Mouse (Mus musculus) mouse embryonic stem cell (cell line): ENCODE measurements around the gene Igfbp5.

Source experiments
- in situ Hi-C, 2 experiments: fragments of 300-500 bp; cut with MboI; formaldehyde crosslinking; loops; 1 replicate in 1 of 2; 3 replicates in 1 of 2; pipeline ENCODE4 v1.14.3; 2019 to 2020; ENCODE audit warnings: low sequenced_read_pairs in 2 of 2, low pct_unique_long_range_greater_than_20kb in 1 of 2, mixed read lengths in 1 of 2; ENCODE audit not compliant: unreplicated experiment in 1 of 2

The Igfbp5 gene

GRCm38 (mm10) chr1:72857142-72857541 is 17.5 kb downstream of the Igfbp5 start:
- in situ Hi-C loops = loop anchor here in 1 of 2 experiments (25.0 kb wide), 1 partner anchor 780 kb away; no protein-coding TSS in a partner anchor

- in situ Hi-C loops = loop anchor here in 1 of 2 experiments (25.0 kb wide), 1 partner anchor 781 kb away; no protein-coding TSS in a partner anchor
These were observed 18.3 kb downstream of the Igfbp5 start for GRCm38 (mm10) chr1:72856209-72856909.

DNA sequence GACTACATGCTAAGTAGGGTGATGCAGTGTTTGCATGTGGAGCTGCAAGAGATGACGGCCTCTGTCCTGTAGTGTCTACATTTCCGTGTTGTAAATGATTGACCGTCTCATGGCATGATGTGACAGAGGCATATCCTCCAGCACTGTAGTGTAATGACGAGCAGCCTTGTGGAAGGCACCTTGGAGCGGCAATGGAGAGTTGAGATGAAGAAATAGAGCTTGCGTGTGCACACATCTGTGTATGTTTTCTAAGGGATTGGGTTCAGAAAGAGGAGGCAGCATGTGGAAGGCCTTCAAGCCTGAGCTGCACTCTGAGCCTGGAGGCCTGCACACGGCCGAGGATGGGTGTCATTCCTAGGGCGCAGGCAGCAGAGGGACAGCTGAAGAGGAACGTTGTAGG is 19.0 kb downstream of the Igfbp5 start:
- in situ Hi-C loops = loop anchor here in 1 of 2 experiments (25.0 kb wide), 1 partner anchor 782 kb away; no protein-coding TSS in a partner anchor

- in situ Hi-C loops = loop anchor here (5.0 to 25.0 kb wide), 2 partner anchors 137 to 783 kb away; no protein-coding TSS in a partner anchor
These were observed 20.1 kb downstream of the Igfbp5 start for GRCm38 (mm10) chr1:72854337-72855237.

DNA sequence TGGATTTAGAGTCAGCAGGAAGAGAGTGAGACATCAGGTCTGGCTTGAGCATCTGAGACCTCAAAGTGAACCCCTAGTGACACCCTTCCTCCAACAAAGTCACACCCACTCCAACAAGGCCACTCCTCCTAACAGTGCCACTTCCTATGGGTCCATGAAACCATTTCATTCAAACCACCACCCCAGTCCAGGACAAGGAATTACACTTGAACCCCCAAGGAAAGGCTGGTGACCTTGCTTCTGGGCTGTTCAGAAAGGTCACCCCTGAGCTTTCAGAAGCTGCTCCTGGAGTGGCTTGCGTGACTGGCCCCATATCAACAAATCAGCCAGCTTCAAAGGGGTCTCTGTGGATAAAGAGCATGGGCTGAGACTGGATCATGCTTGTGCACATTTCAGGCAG is 20.9 kb downstream of the Igfbp5 start:
- in situ Hi-C loops = loop anchor here (5.0 to 25.0 kb wide), 2 partner anchors 136 to 784 kb away; no protein-coding TSS in a partner anchor

GRCm38 (mm10) chr1:72849037-72849436 is 25.6 kb downstream of the Igfbp5 start:
- in situ Hi-C loops = loop anchor here in 1 of 2 experiments (5.0 kb wide), 1 partner anchor 132 kb away; no protein-coding TSS in a partner anchor

GRCm38 (mm10) chr1:72847849-72848380 is 26.8 kb downstream of the Igfbp5 start:
- in situ Hi-C loops = loop anchor here in 1 of 2 experiments (5.0 kb wide), 1 partner anchor 131 kb away; no protein-coding TSS in a partner anchor

DNA sequence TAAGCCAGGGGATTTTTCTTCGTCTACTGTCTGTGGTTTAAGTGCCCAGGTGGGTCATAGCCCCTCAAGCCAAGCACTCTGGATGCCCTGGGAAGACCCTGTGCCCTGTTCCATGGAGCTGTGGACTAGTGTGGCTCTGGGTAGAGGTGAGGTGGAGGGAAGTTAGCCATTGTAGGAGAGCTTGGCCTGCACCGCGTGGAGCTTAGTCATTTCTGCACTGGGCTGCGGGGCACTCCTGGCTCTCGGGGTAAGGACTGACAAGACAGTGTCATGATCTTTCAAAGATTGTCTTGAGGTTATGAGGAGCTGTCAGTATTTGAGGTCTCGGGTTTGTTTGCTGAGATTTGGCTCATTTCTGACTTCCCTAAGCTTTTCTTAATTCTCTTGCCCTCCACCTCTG is 30.0 kb downstream of the Igfbp5 start:
- in situ Hi-C loops = loop anchor here in 1 of 2 experiments (5.0 kb wide), 1 partner anchor 127 kb away; no protein-coding TSS in a partner anchor

DNA sequence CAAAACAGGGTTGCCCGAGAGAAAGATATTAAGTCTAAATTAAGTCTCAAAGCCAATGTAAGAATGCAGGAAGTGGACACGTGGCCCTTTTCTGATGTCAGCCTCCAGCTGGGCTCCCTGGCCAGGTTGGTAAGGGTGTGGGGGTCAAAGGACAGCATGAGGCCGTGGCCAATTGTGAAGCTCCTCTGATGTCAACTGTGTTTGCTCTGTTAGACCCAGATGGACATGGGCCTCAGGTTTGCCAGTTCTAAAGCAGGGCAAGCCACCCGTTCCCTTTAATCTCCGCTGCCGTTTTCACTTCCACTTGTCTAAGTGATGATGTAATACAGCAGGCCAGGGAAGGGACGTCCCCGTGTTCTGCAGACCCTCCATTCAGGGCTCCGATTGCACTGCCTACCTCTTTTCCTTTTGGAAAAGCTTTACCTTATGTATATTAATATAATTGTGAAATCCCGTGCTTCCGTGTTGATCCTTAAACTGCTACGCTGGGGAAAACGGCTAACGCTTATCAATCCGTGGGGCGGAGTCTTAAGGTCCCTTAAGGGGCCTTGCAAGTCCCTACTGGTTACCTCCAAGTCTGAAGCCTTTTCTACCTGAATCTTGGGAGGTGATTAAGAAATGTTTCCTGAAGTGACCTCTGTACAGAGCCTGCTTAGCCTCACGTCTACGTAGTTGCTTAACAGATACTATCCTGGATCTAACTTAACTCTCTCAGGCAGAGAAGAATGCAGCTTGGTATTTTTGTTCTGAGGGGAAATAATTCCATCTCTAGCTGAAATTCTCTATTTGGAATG is 31.8 kb downstream of the Igfbp5 start:
- in situ Hi-C loops = no loop called here

DNA sequence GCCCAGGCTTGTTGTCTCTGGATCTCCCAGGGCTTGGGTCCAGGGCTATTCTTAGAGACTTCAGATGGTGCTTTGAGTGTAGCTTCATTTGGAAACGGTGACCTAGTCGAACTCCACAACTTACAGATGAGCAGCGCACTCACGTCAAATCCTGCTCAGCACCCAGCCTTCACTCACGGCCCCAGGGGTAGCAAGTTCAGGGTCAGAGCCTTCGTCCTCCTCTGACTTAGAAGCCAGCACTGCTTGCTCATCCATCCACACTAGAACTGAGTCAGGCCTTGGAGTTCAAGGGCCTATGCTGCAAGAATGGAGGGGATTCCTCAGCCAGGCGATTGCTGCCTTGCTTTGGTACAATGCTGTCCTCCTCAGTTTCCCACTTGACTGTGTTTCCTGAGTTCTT is 34.9 kb downstream of the Igfbp5 start:
- in situ Hi-C loops = no loop called here

DNA sequence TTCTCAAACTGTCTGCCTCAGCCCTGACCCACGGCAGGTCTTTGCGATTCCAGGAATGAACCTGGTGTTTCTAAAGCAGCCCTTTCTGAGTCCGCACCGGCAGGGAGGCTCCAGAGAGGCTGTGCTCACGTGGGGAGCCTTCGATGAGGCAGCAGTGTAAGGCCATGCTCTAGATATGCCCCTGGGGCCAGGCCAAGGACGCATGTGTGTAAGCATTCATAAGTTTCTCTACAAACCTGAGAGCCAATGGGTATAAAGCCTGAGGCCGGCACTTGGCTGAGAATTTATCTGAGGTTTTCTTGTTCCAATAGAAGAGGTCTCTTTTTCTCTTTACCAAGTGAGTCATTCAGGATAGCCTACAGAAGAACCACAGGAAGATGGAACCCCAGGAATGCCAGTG is 35.3 kb downstream of the Igfbp5 start:
- in situ Hi-C loops = no loop called here

DNA sequence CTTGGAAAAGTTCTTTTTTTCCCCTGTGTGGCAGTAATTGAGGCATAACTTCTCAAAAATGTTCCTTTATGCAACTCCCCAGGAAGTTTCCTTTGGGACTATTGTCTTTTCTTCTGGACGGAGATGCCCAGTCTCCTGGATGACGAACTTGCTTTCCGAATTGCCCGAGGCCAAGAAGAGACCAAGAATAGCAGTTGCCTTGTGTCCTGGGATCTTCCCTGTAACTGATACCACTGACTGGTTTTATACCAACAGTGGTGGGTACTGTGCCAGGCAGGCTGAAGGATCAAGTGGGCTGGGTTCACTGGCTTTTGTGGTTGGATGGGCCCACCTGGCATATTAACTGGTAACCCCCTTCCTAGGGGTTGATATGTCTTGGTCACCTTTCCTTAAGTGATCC is 41.1 kb downstream of the Igfbp5 start:
- in situ Hi-C loops = no loop called here

GRCm38 (mm10) chr1:72832715-72833153 is 42.0 kb downstream of the Igfbp5 start:
- in situ Hi-C loops = no loop called here

DNA sequence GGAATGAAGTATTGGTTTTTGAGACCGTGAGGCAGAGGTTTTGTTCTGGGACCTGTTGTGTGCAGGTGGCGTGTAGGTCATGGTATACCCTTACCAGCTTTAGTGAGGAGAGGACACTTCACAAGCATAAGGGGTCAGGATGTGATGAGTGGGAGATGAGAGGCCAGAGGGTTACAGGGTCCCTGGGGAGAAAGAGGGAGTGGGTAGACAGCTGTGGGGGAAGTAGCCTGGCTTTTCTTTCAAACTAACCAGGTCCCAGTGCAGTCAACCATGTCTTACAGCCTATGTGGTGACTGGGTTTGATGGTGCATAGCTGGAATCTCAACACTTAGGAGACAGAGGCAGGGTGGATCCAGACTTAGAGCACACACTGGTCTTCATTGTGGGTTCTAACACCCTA is 44.2 kb downstream of the Igfbp5 start:
- in situ Hi-C loops = no loop called here

DNA sequence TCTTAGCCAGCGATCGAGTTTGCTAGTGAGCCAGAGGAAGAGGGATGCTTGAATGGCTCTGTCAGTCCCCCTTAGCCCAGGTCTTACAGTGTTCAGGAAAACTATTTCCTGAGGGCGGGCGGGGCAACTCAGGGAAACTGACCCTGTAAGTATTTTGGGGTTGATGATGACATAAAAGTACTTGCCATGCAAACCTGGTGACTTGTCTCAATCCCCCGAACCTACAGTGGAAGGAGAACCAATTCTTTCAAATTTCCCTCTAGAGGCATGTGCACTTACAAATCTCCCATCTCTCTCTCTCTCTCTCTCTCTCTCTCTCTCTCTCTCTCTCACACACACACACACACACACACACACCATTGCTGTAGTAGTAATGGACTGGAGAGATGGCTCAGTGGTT is 45.8 kb downstream of the Igfbp5 start:
- in situ Hi-C loops = no loop called here

DNA sequence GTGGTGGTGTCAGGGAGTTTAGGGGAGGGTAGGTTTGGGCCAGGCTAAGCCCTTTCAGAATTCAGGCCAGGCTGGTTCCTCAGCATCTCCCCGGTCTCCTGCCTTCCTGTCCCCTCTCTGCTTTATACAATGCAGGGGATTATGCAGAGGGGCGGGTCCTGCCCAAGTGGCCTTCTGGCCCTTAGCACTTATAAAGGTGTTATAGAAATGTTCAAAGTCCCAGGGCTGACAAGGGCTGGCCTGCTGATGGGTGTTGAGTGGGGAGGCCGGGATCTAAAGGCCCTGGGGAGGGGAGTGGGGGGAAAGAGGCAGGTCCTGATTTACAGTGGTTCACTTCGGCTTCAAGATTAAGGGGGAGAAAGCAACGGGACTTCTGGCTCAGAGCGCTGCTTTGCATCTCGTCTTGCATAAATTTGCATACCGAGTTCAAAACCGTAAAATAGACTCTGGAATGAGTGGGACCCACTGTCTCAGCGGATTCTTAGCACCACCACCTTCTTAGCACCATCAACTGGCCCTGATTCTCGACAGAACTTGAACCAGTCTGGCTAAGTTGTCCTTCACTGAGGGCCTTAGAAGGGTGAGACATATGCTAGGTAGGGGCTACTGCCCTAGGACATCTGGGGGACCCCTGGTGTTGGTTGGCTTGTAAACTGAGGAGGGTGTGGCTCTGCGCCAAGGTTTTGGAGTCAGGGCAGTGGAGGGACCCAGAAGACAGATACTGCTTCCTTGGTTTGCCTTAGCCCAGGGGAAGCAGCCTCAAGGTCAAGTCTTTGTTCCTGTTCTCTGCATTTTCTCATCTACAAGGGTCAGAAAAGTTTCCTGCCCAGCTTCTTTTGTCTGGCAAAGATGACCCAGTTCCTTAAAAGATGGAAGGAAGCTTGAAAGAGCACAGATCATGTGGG is 47.0 kb downstream of the Igfbp5 start:
- in situ Hi-C loops = no loop called here

DNA sequence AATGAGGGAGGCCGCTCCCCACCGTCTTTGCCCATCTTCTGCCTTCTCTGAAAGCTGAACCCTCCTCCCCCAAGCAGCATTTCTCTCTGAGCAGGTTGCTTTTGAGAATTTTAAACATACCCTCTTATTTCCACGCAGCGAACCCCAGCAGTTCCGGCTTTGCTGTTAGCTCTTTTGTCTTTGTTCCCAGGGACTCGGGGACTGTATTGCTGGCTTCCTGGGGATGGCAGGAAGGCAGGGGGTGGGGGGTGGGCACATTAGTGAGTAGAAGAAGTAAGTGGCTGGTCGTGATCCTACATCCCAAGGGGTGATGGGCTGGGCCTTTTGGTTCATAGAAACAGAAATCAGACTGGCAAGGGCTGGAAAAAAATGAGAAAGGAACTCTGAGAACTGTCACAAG is 47.8 kb downstream of the Igfbp5 start:
- in situ Hi-C loops = no loop called here
